Mouse (Mus musculus): ENCODE data around the gene Lamc1.

Gene Lamc1

DNA sequence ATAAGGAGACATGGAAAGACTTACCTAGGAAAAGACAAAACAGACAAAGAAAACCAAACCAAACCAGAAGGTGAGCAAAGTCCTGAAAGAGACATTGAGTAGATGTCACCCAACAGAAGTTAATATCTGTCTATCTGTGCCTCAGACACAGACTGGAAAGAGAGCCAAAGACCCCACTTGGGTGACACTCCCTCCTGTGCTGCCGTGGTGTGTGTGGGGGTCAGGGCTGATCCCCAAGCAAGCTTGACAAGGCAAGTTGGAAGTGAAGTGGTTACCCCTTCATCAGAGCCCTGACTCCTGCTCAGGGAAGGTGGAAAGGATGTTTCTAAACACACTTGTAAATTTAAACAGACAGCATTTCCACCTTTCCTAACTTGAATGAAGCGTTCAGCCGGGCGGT is 140.2 kb downstream of the Lamc1 start:
- no peak for DNase-seq (ENCODE audit: low read depth, low spot score)

DNA sequence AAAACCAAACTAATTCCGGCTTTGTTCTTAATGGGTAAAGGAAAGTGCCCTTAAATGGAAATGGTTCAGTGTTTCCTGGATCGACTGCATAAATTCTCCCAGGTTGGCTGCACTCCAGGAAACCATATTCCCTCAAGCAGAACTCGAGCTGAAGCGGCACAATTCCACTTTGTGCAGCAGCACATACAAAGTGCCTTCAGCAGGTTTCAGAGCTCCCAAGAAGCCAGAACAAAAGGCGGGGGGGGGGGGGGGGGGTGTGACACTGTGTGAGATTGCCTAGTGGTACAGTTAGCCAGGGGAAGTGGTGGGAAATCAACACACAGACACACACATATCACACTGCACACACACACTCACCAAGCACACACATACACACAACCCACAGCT is 140.7 kb downstream of the Lamc1 start:
- DNase-seq (ENCODE audit: low read depth, low spot score), result no peak

- DNase-seq (ENCODE audit: low read depth, low spot score), result no peak
Observed at GRCm38 (mm10) chr1:153191237-153191942, 141.2 kb downstream of the Lamc1 start.

DNA sequence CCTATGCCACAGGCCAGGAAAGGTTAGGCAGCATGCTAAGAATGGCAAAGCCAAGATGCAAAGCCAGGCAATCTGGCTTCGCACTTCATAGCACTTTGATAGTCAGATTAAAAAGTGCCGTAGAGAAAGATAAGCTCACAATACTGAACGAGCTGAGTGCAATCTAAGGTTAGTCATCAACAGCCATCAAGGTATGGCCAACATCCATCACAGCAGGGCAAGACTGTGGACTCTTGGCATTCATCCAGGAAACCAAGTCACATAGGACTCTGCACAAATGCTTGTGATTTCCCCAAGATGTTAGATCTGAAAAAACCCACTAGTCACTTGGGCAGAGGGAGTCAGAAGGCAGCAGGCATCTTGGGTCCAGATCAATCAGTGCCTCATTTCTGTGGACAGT is 144.5 kb downstream of the Lamc1 start:
- DNase-seq (ENCODE audit: low read depth, low spot score), result no peak

- DNase-seq (ENCODE audit: low read depth, low spot score), result no peak
Observed at GRCm38 (mm10) chr1:153185828-153186803, 146.5 kb downstream of the Lamc1 start, which contains the start of gene Lamc2. Gene Lamc2, minus strand, starts transcription at chr1:153186447.

DNA sequence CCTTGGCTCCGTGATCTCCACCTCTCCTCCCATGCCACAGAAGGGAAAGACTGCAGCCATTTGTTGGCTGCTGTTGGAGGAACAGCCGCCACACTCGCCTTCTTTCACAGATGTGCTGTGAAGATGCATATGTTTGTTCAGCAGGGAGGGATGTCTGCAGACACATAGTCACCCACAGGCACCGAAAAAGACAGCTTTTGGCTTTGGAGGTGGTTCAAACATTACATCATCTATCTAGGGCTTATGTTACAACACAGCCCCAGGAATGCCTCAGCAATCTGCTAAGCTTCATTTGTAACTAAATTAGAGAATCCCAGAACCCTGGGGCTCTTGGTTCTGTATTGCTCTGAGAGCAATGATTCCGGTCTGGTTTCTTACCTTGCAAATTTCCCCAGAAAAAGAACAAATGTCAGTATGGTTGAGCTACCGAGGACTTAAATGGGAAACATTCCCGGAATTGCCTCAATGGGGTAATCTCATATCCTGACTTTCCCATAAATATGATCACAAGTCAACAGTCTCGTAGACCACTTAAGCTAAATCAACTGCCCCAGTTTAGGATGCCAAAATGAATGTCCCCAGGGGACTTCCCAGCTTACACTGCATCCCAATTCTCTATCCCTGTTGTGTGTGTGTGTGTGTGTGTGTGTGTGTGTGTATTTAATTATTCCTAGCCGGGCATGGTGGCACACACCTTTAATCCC is 151.8 kb downstream of the Lamc1 start:
- no peak for DNase-seq (ENCODE audit: low read depth, low spot score)

DNA sequence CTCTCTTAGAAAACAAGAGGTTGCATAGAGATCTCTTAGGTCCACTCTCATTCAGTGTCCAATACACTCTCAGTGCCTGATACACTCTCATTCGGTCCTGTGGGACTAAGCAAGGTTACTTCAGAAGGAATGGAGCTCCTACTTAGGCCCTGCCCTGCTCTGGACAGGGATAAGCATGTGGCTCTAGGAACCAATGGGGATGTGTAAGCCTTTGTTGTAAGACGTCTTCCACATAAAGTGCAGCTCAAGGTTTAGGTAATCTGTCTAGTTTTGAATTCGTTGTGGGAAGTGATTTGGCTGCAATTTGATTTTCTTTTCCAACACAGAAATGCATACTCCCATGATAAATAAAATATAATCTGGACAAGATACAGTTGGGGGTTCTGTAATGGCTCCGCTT is 152.4 kb downstream of the Lamc1 start:
- DNase-seq (ENCODE audit: low read depth, low spot score), result no peak

DNA sequence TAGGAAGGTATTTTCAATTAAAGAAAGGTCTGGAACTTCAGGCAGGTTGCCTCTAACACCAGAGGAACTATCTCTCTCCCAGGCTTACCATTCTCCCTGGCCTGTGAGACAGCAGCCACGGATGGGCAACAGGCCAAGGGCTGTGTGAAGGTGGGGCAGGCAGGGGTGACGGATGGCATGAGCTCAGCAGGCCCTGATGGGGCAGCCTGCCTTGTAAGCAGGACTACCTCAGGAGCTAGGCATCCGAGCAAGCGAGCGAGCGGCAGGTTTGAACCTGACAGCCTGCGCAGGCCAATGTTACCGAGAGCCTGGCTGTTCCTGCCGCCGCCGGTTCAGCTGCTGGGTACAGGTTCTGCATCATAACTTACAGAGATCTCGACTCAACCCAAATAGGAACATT is 157.8 kb downstream of the Lamc1 start:
- no peak for DNase-seq (ENCODE audit: low read depth, low spot score)

DNA sequence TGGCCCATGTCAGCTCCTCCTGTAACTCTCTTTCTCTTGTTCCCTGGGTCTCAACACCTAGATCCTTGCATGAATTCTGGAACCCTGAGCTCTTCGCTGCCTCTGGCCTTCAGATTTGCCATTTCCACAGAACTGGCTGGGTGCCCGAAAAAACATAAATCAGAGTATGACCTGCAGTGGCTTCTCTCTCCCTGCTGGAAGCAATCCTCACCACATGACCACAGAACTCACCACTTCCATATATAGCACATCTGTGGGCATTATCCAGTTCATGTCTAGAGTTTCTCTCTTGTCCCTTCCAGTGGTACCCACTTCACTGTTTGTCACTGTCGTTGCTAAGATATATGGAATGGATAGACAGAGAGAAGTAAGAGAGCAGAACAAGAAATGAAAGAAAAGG is 159.3 kb downstream of the Lamc1 start:
- no peak for DNase-seq (ENCODE audit: low read depth, low spot score)

DNA sequence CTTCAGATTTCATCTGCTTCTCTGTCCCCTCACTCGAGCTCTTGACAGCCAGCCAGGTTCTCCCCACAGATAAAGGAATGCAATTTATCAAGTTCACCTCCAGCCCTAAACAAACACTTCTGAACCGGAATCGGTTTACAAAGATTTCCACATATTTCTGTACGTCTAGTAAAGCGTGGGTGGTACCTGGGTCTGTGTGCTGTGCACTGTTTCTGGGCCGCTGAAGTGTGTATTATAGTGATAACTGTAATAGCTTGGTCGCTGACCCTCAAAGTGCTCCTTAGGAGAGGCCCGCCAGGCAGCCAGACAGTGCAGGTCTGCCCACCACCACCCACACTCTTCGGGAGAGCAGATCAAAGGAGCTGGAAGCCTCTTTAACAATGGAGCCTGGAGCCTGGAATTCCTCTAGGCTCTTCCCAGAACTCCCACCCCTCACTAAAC is 160.3 kb downstream of the Lamc1 start:
- no peak for DNase-seq (ENCODE audit: low read depth, low spot score)

- DNase-seq (ENCODE audit: low read depth, low spot score), result no peak
Observed at GRCm38 (mm10) chr1:153171011-153171410, 161.6 kb downstream of the Lamc1 start.

Data from retina, postnatal 7 days (tissue).